Mouse (Mus musculus): ENCODE measurements around the gene Arhgdia. TPM values are rescaled to one million over a fixed set of nuclear protein-coding genes. Genes with fewer than 3 reads are reported as not detected.

Gene Arhgdia
- polyA plus RNA-seq, 1 experiment from 2014 or later = 352 TPM

DNA sequence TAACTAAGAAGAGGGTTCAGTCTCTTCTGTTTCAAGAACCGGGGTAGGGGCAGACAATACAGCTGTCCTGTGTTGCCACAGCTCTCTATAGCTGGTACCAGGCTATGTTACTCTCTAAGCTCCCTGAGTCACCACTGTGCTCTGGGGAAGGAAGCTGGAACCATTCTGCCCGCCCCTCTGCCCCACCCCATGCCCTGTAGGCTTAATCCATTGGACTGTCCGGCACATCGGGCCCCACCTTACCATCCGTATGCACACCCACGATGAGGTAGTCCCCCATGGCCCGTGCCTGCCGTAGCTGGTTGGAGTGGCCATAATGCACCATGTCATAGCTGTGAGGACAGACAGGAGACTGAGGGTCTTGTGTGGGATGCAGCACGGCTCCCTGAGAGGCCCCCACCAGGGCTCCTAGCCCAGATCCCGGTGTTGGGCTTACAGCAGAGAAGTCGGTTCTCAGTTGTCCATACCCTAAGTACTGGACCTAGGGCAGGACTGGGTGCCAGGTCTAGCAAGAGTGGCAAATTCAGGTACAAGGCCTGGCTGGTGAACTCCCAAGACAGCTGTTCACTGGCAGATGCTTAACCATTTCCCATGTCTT lies 34.3 kb upstream of the Arhgdia start:
- WGBS = 83% methylated on average over 11 of the region's 11 CpGs
- peak; percentile 47 for ATAC-seq (ENCODE audit: low FRiP score, low TSS enrichment)
- H3K4me1 ChIP-seq (replicated peaks; ENCODE audit: control insufficient read depth, insufficient read depth) = peaks cover 3% of the 10 kb centered on the region
- no peak for TF ChIP-seq CTCF (IDR thresholded peaks at IDR 0.05; ENCODE audit: low read depth)
- TF ChIP-seq EP300 (optimal IDR thresholded peaks at IDR 0.05) = no peak
- no peaks in the 10 kb centered on the region for H3K27me3 ChIP-seq (ENCODE audit: control insufficient read depth, insufficient read depth, low read length)
- peaks cover 14% of the 10 kb centered on the region for H3K36me3 ChIP-seq (ENCODE audit: control insufficient read depth, insufficient read depth, low read length)
- H3K9ac ChIP-seq (ENCODE audit: low read length) = peak overlapping the region; percentile 27; the same call in 1 of the 2 replicates
- H3K27ac ChIP-seq (replicated peaks) = no peak overlapping the region
- no peaks in the 10 kb centered on the region for H3K9me3 ChIP-seq (ENCODE audit: control insufficient read depth, low read length)
- no peak overlapping the region for H3K4me2 ChIP-seq (replicated peaks; ENCODE audit: low read depth)
- no peak overlapping the region for H3K4me3 ChIP-seq (ENCODE audit: low read depth, low read length)
- DNase-seq (ENCODE audit: low spot score) = peak; percentile 67

DNA sequence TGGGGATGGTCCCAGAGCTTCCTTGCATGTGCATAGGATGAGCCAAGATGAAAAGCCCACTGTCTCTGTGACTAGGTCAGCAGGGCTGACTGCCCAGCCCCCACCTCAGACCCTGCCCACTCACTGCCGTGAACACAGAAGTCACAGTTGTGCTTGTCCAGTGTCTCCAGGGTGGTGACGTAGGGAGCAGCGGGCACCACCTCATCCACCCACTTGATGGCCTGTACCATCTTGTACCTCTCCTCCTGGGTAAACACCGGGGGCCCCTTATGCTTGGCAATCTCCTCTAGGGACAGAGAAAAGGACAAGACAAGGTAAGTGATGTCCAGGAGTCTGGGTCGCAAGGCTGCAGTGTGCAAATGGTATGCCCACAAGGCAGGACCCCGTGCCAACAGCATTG lies 33.7 kb upstream of the Arhgdia start:
- no peak for TF ChIP-seq CTCF (IDR thresholded peaks at IDR 0.05; ENCODE audit: low read depth)
- no peak for TF ChIP-seq EP300 (optimal IDR thresholded peaks at IDR 0.05)
- peaks cover 12% of the 10 kb centered on the region for H3K36me3 ChIP-seq (ENCODE audit: control insufficient read depth, insufficient read depth, low read length)

DNA sequence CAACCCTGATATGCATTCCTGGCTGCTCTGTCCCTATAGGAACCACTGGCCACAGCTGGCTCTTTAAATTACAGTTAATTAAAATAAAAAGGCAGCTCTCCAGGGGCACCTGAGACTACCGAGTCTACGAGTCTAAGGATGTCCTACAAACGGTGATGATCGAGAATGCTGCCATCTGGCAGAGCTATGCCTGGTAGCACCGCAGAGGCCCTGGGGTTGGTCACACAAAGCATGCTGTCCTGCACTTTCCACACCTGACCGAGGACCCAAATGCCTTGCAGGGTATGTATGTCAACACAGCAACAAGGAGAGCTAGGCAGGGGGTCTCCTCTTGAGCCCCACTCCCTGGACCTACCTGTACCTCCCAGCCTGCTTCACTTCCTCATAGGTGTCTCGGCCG lies 32.6 kb upstream of the Arhgdia start:
- WGBS = 88% methylated on average over 8 of the region's 8 CpGs
- peaks cover 12% of the 10 kb centered on the region for H3K36me3 ChIP-seq (ENCODE audit: control insufficient read depth, insufficient read depth, low read length)

More for the DNA sequence above, 33.7 kb upstream of the Arhgdia start:
- no peak overlapping the region for H3K4me3 ChIP-seq (ENCODE audit: low read depth, low read length)
- no peaks in the 10 kb centered on the region for H3K27me3 ChIP-seq (ENCODE audit: control insufficient read depth, insufficient read depth, low read length)
- peaks cover 3% of the 10 kb centered on the region for H3K4me1 ChIP-seq (replicated peaks; ENCODE audit: control insufficient read depth, insufficient read depth)
- no peaks in the 10 kb centered on the region for H3K9me3 ChIP-seq (ENCODE audit: control insufficient read depth, low read length)
- DNase-seq (ENCODE audit: low spot score) = no peak
- H3K27ac ChIP-seq (replicated peaks) = no peak overlapping the region
- WGBS = 92% methylated on average over 6 of the region's 6 CpGs
- peak overlapping the region; percentile 27; the same call in 1 of the 2 replicates for H3K9ac ChIP-seq (ENCODE audit: low read length)
- ATAC-seq (ENCODE audit: low FRiP score, low TSS enrichment) = no peak
- H3K4me2 ChIP-seq (replicated peaks; ENCODE audit: low read depth) = no peak overlapping the region

DNA sequence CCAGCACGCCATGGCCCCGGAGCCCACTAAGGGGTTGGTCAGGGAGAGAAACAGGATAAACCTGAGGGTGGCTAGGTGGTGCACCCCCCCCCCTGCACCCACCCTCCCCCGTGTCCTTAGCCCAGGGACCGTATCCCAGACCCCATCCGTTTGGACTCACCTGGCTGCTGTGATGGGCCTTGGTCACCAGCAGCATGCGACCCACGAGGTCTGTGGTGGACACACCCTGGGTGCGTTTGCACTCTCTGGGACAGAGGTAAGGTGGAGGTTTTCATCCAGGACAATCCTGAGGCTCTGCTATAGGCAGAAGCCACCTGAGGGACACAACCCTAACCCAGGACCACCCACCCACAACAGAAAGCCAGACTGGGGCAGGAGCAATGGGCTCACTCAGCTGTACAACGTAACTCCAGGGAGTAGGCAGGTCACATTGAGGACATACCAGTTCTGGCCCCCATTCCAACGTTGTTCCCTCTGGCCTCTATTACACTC lies 32.1 kb upstream of the Arhgdia start:
- Histone ChIP-seq H3K4me1 (replicated peaks; ENCODE audit: control insufficient read depth, insufficient read depth) (peaks cover 6% of the 10 kb centered on the region), H3K27me3 (ENCODE audit: control insufficient read depth, insufficient read depth, low read length) (no peaks in the 10 kb centered on the region), H3K27ac (replicated peaks) (no peak overlapping the region), H3K36me3 (ENCODE audit: control insufficient read depth, insufficient read depth, low read length) (peaks cover 12% of the 10 kb centered on the region), H3K9ac (ENCODE audit: low read length) (no peak overlapping the region), H3K4me3 (ENCODE audit: low read depth, low read length) (no peak overlapping the region), H3K4me2 (replicated peaks; ENCODE audit: low read depth) (no peak overlapping the region), H3K9me3 (ENCODE audit: control insufficient read depth, low read length) (no peaks in the 10 kb centered on the region)
- WGBS = 85% methylated on average over 10 of the region's 10 CpGs
- no peak for DNase-seq (ENCODE audit: low spot score)
- TF ChIP-seq CTCF (IDR thresholded peaks at IDR 0.05; ENCODE audit: low read depth) (no peak), EP300 (optimal IDR thresholded peaks at IDR 0.05) (no peak)
- no peak for ATAC-seq (ENCODE audit: low FRiP score, low TSS enrichment)

More for the DNA sequence above, 32.6 kb upstream of the Arhgdia start:
- no peaks in the 10 kb centered on the region for H3K27me3 ChIP-seq (ENCODE audit: control insufficient read depth, insufficient read depth, low read length)
- no peak overlapping the region for H3K4me3 ChIP-seq (ENCODE audit: low read depth, low read length)
- DNase-seq (ENCODE audit: low spot score) (no peak), ATAC-seq (ENCODE audit: low FRiP score, low TSS enrichment) (no peak)
- no peak overlapping the region for H3K4me2 ChIP-seq (replicated peaks; ENCODE audit: low read depth)
- no peak for TF ChIP-seq CTCF (IDR thresholded peaks at IDR 0.05; ENCODE audit: low read depth)
- TF ChIP-seq EP300 (optimal IDR thresholded peaks at IDR 0.05) = no peak
- H3K4me1 ChIP-seq (replicated peaks; ENCODE audit: control insufficient read depth, insufficient read depth) = peaks cover 3% of the 10 kb centered on the region
- no peak overlapping the region for H3K27ac ChIP-seq (replicated peaks)
- H3K9ac ChIP-seq (ENCODE audit: low read length) = no peak overlapping the region
- H3K9me3 ChIP-seq (ENCODE audit: control insufficient read depth, low read length) = no peaks in the 10 kb centered on the region

DNA sequence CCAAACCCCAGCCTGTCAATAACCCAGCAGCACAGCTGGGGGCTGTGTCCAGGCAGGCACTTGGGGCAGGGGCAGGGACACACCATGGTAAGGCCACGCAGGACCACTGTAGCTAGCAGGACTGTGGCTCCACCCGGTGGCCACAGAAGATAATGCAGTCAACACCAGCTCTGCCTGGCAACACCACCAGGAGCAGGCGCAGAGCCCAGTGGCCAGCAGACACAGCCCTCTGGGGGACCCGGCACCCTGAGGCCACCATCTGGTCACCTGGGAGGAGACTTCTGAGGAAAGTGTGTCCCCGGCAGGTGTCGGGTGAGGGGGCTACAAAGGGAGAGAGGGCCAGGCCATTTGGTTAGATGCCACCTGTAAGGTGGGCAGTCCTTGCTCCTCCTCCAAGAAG lies 31.3 kb upstream of the Arhgdia start:
- no peak overlapping the region for H3K4me3 ChIP-seq (ENCODE audit: low read depth, low read length)
- no peak overlapping the region for H3K4me2 ChIP-seq (replicated peaks; ENCODE audit: low read depth)
- no peak overlapping the region for H3K27ac ChIP-seq (replicated peaks)
- 37% methylated on average over 6 of the region's 6 CpGs for WGBS
- peaks cover 12% of the 10 kb centered on the region for H3K36me3 ChIP-seq (ENCODE audit: control insufficient read depth, insufficient read depth, low read length)
- no peaks in the 10 kb centered on the region for H3K27me3 ChIP-seq (ENCODE audit: control insufficient read depth, insufficient read depth, low read length)
- peak; percentile 85 for DNase-seq (ENCODE audit: low spot score)
- no peaks in the 10 kb centered on the region for H3K9me3 ChIP-seq (ENCODE audit: control insufficient read depth, low read length)
- TF ChIP-seq EP300 (optimal IDR thresholded peaks at IDR 0.05) = no peak
- peak; percentile 95 for TF ChIP-seq CTCF (IDR thresholded peaks at IDR 0.05; ENCODE audit: low read depth)
- peak; percentile 22 for ATAC-seq (ENCODE audit: low FRiP score, low TSS enrichment)
- no peak overlapping the region for H3K9ac ChIP-seq (ENCODE audit: low read length)
- H3K4me1 ChIP-seq (replicated peaks; ENCODE audit: control insufficient read depth, insufficient read depth) = peaks cover 7% of the 10 kb centered on the region

DNA sequence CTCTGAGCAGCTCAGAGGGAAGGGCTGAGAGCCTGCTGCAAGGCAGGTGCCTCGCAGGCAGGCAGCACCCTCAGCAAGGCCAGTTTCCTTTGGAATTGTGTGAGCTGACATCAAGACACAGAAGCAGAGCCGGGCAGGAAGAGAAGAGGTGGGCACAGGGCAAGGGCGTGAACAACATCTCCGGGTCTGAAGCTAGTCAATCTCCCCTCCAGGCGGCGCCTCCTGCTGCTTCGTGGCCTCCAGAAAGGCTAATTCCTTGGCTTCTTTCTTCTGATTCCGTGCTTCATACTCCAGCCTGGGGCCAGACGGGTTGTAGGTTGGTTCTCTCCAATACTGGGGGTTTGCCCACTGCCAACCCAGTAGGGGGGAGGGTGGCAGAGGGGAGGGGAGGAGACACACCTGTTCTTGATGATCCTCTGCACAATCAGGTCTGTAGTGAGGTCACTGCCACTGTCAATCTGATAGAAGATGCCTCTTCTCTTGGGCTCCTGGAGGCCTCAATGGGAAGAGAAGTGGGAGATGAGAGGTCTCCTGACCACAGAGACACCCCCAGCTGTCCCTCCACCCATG lies 29.1 kb upstream of the Arhgdia start:
- H3K36me3 ChIP-seq (ENCODE audit: control insufficient read depth, insufficient read depth, low read length) = peaks cover 12% of the 10 kb centered on the region
- no peak for ATAC-seq (ENCODE audit: low FRiP score, low TSS enrichment)
- TF ChIP-seq EP300 (optimal IDR thresholded peaks at IDR 0.05) = no peak
- no peak for TF ChIP-seq CTCF (IDR thresholded peaks at IDR 0.05; ENCODE audit: low read depth)

More for the DNA sequence above, 29.1 kb upstream of the Arhgdia start:
- no peak for DNase-seq (ENCODE audit: low spot score)
- Histone ChIP-seq H3K27me3 (ENCODE audit: control insufficient read depth, insufficient read depth, low read length) (no peaks in the 10 kb centered on the region), H3K4me1 (replicated peaks; ENCODE audit: control insufficient read depth, insufficient read depth) (peaks cover 3% of the 10 kb centered on the region; the same call in 1 of the 2 replicates), H3K27ac (replicated peaks) (no peak overlapping the region), H3K9me3 (ENCODE audit: control insufficient read depth, low read length) (no peaks in the 10 kb centered on the region), H3K4me2 (replicated peaks; ENCODE audit: low read depth) (no peak overlapping the region), H3K9ac (ENCODE audit: low read length) (no peak overlapping the region), H3K4me3 (ENCODE audit: low read depth, low read length) (no peak overlapping the region)
- 81% methylated on average over 9 of the region's 9 CpGs for WGBS
